8 mouse cellular contexts compared by ENCODE assay signal in genomic region chr19:20344511-20345316, GRCm38 (mm10). TPM values are rescaled to one million over a fixed set of nuclear protein-coding genes. Genes with fewer than 3 reads are reported as not detected.
DNase-seq lines count a peak whose midpoint lies in the region.

No protein-coding gene starts in this region.

- H3K36me3 ChIP-seq in hindbrain, embryonic 10.5 days, result no peaks in the 10 kb centered on the region

- H3K4me1 ChIP-seq in hindbrain, embryonic 10.5 days (replicated peaks), result no peaks in the 10 kb centered on the region

- no peak overlapping the region for H3K27ac ChIP-seq in hindbrain, embryonic 10.5 days

- no peak overlapping the region for H3K4me3 ChIP-seq in hindbrain, embryonic 10.5 days

- H3K27me3 ChIP-seq in hindbrain, embryonic 10.5 days (ENCODE audit: insufficient read depth, poor library complexity, severe bottlenecking), result no peaks in the 10 kb centered on the region

- no peaks in the 10 kb centered on the region for H3K9me3 ChIP-seq in hindbrain, embryonic 10.5 days

- DNase-seq in gastrocnemius, adult 18-20 months (ENCODE audit: low spot score), result peak; percentile 29
- DNase-seq in gastrocnemius, postnatal 25 days, result no peak
- peak; percentile 63 for DNase-seq in Muller cell, postnatal 12 days (ENCODE audit: inconsistent ontology term)
- peak; percentile 81 for DNase-seq in embryo, embryonic 10.5 days (ENCODE audit: low spot score)
- DNase-seq in hindbrain, embryonic 10.5 days (ENCODE audit: low spot score), result peak; percentile 41
- peak; percentile 43 to 75 for DNase-seq in layer of hippocampus, postnatal 14 days (ENCODE audit: low spot score in 2 of 2)
- peak; percentile 82 for DNase-seq in mesoderm, embryonic 11.5 days (ENCODE audit: low read depth, low spot score)
- peak; percentile 25 for DNase-seq in skeletal muscle tissue, adult 2 months (ENCODE audit: low read depth, low spot score)

- 57% methylated on average over 11 of the region's 11 CpGs for WGBS in hindbrain, embryonic 10.5 days

RNA-seq across cellular contexts. Expression of gene Anxa1, which starts 46.0 kb away (rescaled TPM):
- total RNA-seq in gastrocnemius, adult 18-20 months (2021), result 10 to 100 TPM; 10.5 to 21.5 TPM
- total RNA-seq in gastrocnemius, postnatal 25 days (2021), result 10 to 100 TPM; 16.2 to 31.0 TPM
- polyA plus RNA-seq in hindbrain, embryonic 10.5 days (2016; fragmentation: Nextera tagmentation; extraction: Ambion mirVana), result 1.4 and 4.6 TPM in 2 replicates
- 1 to 10 TPM in 1 of 2 experiments, under 1 TPM in 1; 0.79 to 1.2 TPM for total RNA-seq in layer of hippocampus, postnatal 14 days (2021)

Comparison
In these comparisons a context has a peak if more than half of its experiments do, and no peak if none do; other contexts are left out.
1. RNA of gene Anxa1, which starts 46.0 kb away (total RNA-seq): 16.2 to 31.0 TPM in gastrocnemius, postnatal 25 days and 10.5 to 21.5 TPM in gastrocnemius, adult 18-20 months; 0.79 to 1.2 TPM in layer of hippocampus, postnatal 14 days; every median in the first group is over 4 times any median in the second.